Mouse (Mus musculus): ENCODE measurements around the gene A030003K21Rik.

GRCm38 (mm10) chr1:82986738-82987137 lies 43.5 kb upstream of the A030003K21Rik start:
- TF ChIP-seq CTCF (IDR thresholded peaks at IDR 0.05; ENCODE audit: low read depth, low read length) (no peak), POLR2A (IDR thresholded peaks at IDR 0.05; ENCODE audit: extremely low read depth, insufficient read depth, low read length) (no peak)

Data from liver, adult 2 months (tissue).